Mouse (Mus musculus) intestine, embryonic 15.5 days (tissue): ENCODE measurements around the gene Slc25a19. TPM values are rescaled to one million over a fixed set of nuclear protein-coding genes. Genes with fewer than 3 reads are reported as not detected.

Experiments
- polyA plus RNA-seq: library from polyadenylated mRNA; unstranded; fragments of >200 nt; fragmentation: Nextera tagmentation; extraction: Ambion mirVana; gene quantifications from 2 replicates; pipeline ENCODE4 v1.2.1, GENCODE M21; 2015

The Slc25a19 gene
- polyA plus RNA-seq, 1 experiment from 2014 or later, result 24.7 TPM

Other genes starting within 250 kb of the Slc25a19 start
- gene Cdr2l, start 246.4 kb downstream of the Slc25a19 start, polyA plus RNA-seq, result 7.5 and 8.0 TPM in 2 replicates
- 187 and 197 TPM in 2 replicates for gene Mrpl58, start 224.5 kb downstream of the Slc25a19 start, polyA plus RNA-seq
- gene Atp5h, start 208.3 kb downstream of the Slc25a19 start, polyA plus RNA-seq, result 989 and 991 TPM in 2 replicates
- gene Kctd2, start 208.2 kb downstream of the Slc25a19 start, polyA plus RNA-seq, result 12.1 and 13.5 TPM in 2 replicates
- gene Trim80, start 187.8 kb downstream of the Slc25a19 start, polyA plus RNA-seq, result 0.49 and 0.66 TPM in 2 replicates
- gene Slc16a5, start 165.8 kb downstream of the Slc25a19 start, polyA plus RNA-seq, result 2.8 and 3.7 TPM in 2 replicates
- 6.6 and 8.0 TPM in 2 replicates for gene Armc7, start 152.6 kb downstream of the Slc25a19 start, polyA plus RNA-seq
- gene Nt5c, start 136.4 kb downstream of the Slc25a19 start, polyA plus RNA-seq, result 143 and 148 TPM in 2 replicates
- 493 and 505 TPM in 2 replicates for gene Jpt1, start 113.9 kb downstream of the Slc25a19 start, polyA plus RNA-seq
- 766 and 860 TPM in 2 replicates for gene Sumo2, start 92.0 kb downstream of the Slc25a19 start, polyA plus RNA-seq
- 150 and 155 TPM in 2 replicates for gene Nup85, start 63.9 kb downstream of the Slc25a19 start, polyA plus RNA-seq
- 89.5 and 98.3 TPM in 2 replicates for gene Mrps7, start 24.4 kb downstream of the Slc25a19 start, polyA plus RNA-seq
- 18.3 and 18.6 TPM in 2 replicates for gene Gga3, start 24.2 kb downstream of the Slc25a19 start, polyA plus RNA-seq
- gene Mif4gd, start 15.3 kb downstream of the Slc25a19 start, polyA plus RNA-seq, result 30.0 and 34.6 TPM in 2 replicates
- gene Grb2, start 80.3 kb upstream of the Slc25a19 start, polyA plus RNA-seq, result 79.3 and 79.4 TPM in 2 replicates
- 18.6 and 20.8 TPM in 2 replicates for gene Tmem94, start 137.1 kb upstream of the Slc25a19 start, polyA plus RNA-seq
- gene Caskin2, start 185.3 kb upstream of the Slc25a19 start, polyA plus RNA-seq, result 12.0 and 12.1 TPM in 2 replicates
- gene Tsen54, start 186.4 kb upstream of the Slc25a19 start, polyA plus RNA-seq, result 31.3 and 34.9 TPM in 2 replicates
- gene Llgl2, start 195.8 kb upstream of the Slc25a19 start, polyA plus RNA-seq, result 77.2 and 80.6 TPM in 2 replicates
- 95.2 and 111 TPM in 2 replicates for gene Myo15b, start 230.1 kb upstream of the Slc25a19 start, polyA plus RNA-seq